Mouse (Mus musculus): ENCODE results near the gene Bcl2l12.

DNA sequence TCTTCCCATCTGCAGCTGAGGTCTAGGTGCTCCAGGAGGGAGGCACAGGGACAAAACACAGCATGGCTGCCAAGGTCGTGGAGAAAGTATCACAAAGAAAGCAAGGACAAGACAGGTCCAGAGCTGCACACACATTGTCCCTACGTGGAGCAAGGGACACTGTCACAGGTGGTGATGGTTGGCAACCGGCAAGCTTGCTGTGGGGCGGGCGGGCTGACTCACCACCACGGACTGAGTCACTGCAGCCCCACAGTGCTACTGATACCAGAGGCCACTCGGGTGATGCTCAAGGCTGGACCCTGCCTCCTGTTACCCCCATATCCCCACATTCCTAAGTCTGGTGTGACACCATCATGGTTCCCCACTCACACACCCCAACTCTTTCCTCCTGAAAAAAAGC lies 3.9 kb upstream of the Bcl2l12 start:
- no peak for TF ChIP-seq CTCF (IDR thresholded peaks at IDR 0.05; ENCODE audit: borderline replicate concordance, extremely low read depth, insufficient read depth, insufficient read length)
- TF ChIP-seq POLR2A (IDR thresholded peaks at IDR 0.05; ENCODE audit: borderline replicate concordance, extremely low read depth, insufficient read depth, insufficient read length, poor library complexity, severe bottlenecking) = no peak

Data from brain, embryonic 14.5 days (tissue).